Mouse (Mus musculus) Muller cell, postnatal 12 days (primary cell): Measurements from ENCODE around the gene Crisp1.

Experiments used
- DNase-seq: peaks from one replicate; pipeline ENCODE4 v3.0.0-alpha.2; 2015; ENCODE audit errors: inconsistent ontology term

The Crisp1 gene

GRCm38 (mm10) chr17:40319062-40319461 lies at the start of gene Crisp1:
Gene Crisp1 (minus strand): TSS chr17:40319207.
- no peak for DNase-seq

GRCm38 (mm10) chr17:40342497-40343009 lies 23.5 kb upstream of the Crisp1 start:
- DNase-seq: no peak

GRCm38 (mm10) chr17:40285435-40285834 lies 33.6 kb downstream of the Crisp1 start:
- DNase-seq: no peak

GRCm38 (mm10) chr17:40275519-40275918 lies 43.5 kb downstream of the Crisp1 start:
- DNase-seq: no peak

GRCm38 (mm10) chr17:40274906-40275470 lies 44.0 kb downstream of the Crisp1 start:
- no peak for DNase-seq

- no peak for DNase-seq
These were observed 66.5 kb downstream of the Crisp1 start for GRCm38 (mm10) chr17:40252487-40252886.
